Mouse (Mus musculus) spleen, embryonic (tissue): ENCODE results near the gene Ngrn.

Source experiments
- CTCF ChIA-PET: fragments of 350-600 bp; sonication (Branson Sonifier 250); formaldehyde crosslinking; loops from one replicate; lab custom pipeline; 2022; lab: Charles Lee

Gene Ngrn

GRCm38 (mm10) chr7:80260625-80261371, at the start of gene Ngrn:
TSS of gene Ngrn (plus strand) at chr7:80261215.
- CTCF ChIA-PET = interaction anchor here (0.6 to 0.9 kb wide), 3 partner anchors 32 to 126 kb away, joined by 3 to 6 read pairs (median 3); partner anchors contain the start of gene Sema4b

DNA sequence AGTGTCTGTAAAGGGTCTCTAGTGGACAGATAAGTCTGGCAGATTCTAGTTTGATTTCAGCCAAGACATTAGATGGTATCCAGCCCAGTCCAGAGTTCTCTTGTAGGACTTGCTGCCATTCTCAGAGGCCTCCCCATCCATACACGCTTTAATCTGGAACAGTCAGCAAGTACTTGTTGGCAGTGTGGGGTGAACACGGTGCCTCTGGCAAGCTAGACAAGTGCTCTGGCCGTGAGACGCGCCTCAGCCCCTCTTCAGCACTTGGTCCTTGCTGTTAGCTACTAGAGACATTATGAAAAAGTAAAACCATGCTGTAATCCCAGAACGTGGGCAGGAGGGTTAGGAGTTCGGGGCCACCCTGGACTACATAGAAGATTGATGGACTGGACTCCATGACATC, 47.4 kb upstream of the Ngrn start:
- CTCF ChIA-PET = interaction anchor here (0.7 kb wide), 1 partner anchor 20 kb away, joined by 4 read pairs; no protein-coding TSS in a partner anchor

GRCm38 (mm10) chr7:80214459-80214858, 46.6 kb upstream of the Ngrn start:
- CTCF ChIA-PET = interaction anchor here (0.6 to 1.5 kb wide), 7 partner anchors 13 to 106 kb away, joined by 3 to 9 read pairs (median 3); no protein-coding TSS in a partner anchor

DNA sequence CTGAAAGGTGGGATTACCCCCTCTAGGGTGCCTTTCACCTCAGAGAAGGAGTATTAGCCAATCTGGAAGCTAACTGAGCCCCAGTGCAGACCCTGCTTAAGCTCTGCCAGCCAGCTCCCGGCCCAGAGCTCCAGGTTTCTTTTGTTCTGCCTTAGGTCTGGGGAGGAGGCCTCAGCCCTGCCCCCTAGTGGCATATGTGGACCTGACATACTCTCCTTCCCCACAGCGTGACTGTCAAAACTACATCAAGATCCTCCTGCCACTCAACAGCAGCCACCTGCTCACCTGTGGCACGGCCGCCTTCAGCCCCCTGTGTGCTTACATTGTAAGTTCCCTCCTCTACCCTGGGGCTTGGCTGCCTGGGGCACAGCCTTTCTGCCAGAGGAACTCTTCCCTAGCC, 45.6 kb upstream of the Ngrn start:
- CTCF ChIA-PET = interaction anchor here (0.5 to 1.5 kb wide), 3 partner anchors 13 to 139 kb away, joined by 3 read pairs; no protein-coding TSS in a partner anchor

GRCm38 (mm10) chr7:80216566-80216965, 44.4 kb upstream of the Ngrn start:
- CTCF ChIA-PET = interaction anchor here (0.6 kb wide), 1 partner anchor 365 kb away, joined by 3 read pairs; no protein-coding TSS in a partner anchor

DNA sequence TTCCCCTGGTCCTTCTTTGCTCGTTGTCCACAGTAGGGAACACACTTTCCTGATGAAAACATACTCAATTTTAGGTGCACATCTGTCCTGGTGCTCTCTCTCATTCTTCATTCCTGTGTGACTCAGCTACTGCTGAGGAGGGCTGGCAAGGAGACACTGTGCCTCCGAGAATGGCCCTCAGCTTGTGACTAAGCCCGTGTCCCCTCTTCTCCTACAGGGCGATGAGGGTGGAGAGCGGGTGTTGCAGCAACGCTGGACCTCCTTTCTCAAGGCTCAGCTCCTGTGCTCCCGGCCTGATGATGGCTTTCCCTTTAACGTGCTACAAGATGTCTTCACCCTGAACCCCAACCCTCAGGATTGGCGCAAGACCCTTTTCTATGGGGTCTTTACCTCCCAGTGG, 42.3 kb upstream of the Ngrn start:
- CTCF ChIA-PET = interaction anchor here (0.6 kb wide), 1 partner anchor 63 kb away, joined by 23 read pairs; no protein-coding TSS in a partner anchor

DNA sequence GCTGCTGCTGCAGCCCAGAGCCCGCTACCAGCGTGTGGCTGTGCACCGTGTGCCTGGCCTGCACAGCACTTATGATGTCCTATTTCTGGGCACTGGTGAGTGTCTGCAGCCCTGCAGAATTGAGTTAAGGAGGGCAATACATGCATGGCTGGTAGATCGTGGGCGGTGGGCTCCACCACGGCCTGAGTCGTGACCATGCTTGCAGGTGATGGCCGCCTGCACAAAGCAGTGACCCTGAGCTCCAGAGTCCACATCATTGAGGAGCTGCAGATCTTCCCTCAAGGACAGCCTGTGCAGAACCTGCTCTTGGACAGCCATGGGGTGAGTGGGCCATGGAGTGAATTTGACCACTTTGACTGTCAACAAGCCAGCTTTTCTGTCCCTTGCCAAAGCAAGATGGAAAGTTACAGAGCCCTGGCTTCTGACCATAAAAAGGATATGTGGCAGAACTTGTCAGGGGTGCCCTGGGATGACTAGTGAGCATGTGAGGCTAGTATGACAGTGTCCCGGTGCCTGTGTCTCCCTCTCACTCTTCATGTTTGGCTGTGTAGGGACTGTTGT, 40.7 kb upstream of the Ngrn start:
- CTCF ChIA-PET = no interaction called here

- CTCF ChIA-PET = interaction anchor here (0.7 kb wide), 1 partner anchor 75 kb away, joined by 4 read pairs; no protein-coding TSS in a partner anchor
Observed at GRCm38 (mm10) chr7:80221179-80221750, 39.8 kb upstream of the Ngrn start.

DNA sequence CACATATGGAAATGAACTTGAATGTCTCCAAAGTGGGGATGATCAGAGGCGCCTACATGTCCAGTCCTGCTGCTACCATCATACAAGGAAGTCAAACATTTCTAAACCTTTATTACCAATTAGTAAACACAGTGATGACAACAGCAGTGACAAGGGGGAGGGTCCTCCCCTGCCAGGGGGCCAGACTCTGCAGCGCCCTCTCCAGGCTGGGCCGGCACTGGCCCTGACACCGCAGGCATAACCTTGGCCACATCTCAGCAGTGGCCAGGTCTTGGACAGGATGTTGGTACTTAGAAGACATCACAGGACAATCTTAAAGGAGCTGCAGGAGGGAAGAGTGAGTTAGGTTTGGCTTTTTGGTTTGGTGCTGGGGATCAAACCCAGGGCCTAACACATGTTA, 34.0 kb upstream of the Ngrn start:
- CTCF ChIA-PET = no interaction called here

DNA sequence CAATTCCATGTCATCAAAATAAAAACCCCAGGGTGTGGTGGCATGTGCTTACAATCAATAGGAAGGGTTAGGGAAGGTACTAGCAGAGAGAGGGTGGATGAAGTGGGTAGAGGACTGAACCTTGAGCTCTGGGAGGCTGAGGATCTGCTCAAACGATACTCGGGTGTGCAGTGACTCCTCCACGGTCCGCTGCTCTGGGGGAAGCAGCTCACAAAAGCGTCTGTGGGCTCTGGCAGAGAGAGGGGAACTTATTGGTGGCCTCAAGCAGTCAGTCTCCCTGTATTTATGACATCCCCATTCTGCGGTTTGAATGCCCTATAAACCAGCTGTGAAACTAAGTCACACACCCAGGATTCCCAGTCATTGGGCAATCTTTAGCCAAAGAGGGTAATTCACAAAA, 30.8 kb upstream of the Ngrn start:
- CTCF ChIA-PET = interaction anchor here (0.7 kb wide), 1 partner anchor 33 kb away, joined by 3 read pairs; no protein-coding TSS in a partner anchor

DNA sequence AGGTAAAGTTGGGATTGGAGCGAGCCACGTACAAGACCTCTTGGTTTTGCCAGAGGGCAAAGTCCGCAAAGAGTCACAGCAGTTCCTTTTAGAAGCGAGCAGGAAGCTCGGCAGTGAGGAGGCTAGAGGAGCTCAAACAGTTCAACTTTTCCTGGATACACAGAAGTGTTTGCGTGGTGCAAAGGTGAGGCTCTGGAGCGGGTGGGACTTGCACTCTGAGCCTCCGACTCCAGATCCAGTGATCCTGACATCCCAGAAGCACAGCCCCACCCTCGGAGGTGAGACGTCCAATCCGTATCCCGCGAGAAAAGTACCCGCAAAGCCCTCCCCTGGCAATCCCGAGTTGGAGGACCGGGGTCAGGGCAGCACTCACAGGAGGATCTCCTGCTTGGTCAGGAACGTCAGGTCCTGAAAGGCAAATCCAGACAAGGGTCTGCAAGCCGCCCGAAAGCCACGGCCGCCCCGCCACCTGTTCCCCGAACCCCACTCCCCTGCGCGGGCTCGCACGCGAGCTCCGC, 29.0 kb upstream of the Ngrn start:
- CTCF ChIA-PET = interaction anchor here (0.9 kb wide), 1 partner anchor 80 kb away, joined by 4 read pairs; no protein-coding TSS in a partner anchor

- CTCF ChIA-PET = interaction anchor here (0.7 to 1.0 kb wide), 4 partner anchors 32 to 138 kb away, joined by 3 to 9 read pairs (median 4); partner anchors contain the start of gene Man2a2
Observed at GRCm38 (mm10) chr7:80232489-80233029, 28.5 kb upstream of the Ngrn start, which contains the start of the genes Cib1 and Gdpgp1. TSS of gene Cib1 (minus strand) at chr7:80232813. TSS of gene Gdpgp1 (plus strand) at chr7:80232865.

DNA sequence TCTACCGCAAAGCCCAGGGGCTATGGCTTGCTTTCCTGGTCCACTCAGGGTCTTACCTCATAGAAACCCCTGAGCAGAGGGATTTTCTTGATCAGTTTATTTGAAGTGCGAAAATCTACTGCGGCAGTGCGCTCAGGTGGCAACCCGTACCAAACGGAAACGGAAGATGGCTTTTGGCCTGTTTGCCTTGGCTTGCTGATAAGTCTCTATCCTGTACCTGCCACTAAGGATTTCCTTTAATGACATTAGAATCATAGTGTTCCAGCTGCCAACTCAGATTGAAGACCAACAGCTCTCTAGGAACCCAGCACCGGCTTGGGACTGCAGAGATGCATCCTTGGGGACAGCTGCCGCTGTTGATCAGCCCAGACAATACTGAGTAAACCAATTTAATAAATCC, 27.2 kb upstream of the Ngrn start:
- CTCF ChIA-PET = interaction anchor here (0.6 to 1.0 kb wide), 2 partner anchors 32 to 52 kb away, joined by 3 read pairs; no protein-coding TSS in a partner anchor

GRCm38 (mm10) chr7:80238542-80238941, 22.5 kb upstream of the Ngrn start:
- CTCF ChIA-PET = no interaction called here

GRCm38 (mm10) chr7:80241661-80242060, 19.4 kb upstream of the Ngrn start:
- CTCF ChIA-PET = interaction anchor here (0.5 kb wide), 1 partner anchor 216 kb away, joined by 3 read pairs; no protein-coding TSS in a partner anchor

DNA sequence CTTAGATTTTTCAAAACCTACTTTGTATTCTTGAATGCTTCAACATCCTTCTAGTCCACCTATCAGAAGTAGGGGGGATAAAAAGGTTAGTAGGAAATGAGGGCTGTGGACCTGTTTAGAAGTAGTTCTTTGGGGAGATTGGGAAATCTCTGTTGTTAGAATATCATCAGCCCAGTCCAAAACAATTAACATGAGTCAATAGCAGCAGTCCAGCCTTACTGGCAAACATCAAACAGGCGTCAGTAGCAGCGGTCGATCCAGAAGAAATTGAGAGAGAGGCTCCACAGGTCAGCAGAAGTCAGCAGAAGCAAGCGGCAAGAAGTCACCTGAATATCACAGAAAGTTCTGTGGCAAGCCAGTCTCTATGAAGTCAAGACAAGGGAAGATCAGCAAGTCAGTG, 16.2 kb upstream of the Ngrn start:
- CTCF ChIA-PET = no interaction called here

- CTCF ChIA-PET = interaction anchor here (0.9 kb wide), 1 partner anchor 69 kb away, joined by 3 read pairs; no protein-coding TSS in a partner anchor
Observed at GRCm38 (mm10) chr7:80246148-80246721, 14.8 kb upstream of the Ngrn start, which contains the start of gene Ttll13. TSS of gene Ttll13 (plus strand) at chr7:80246376.

- CTCF ChIA-PET = interaction anchor here (0.5 to 0.9 kb wide), 2 partner anchors 16 to 69 kb away, joined by 3 to 8 read pairs; no protein-coding TSS in a partner anchor
Observed at GRCm38 (mm10) chr7:80246859-80247258, 14.2 kb upstream of the Ngrn start.

DNA sequence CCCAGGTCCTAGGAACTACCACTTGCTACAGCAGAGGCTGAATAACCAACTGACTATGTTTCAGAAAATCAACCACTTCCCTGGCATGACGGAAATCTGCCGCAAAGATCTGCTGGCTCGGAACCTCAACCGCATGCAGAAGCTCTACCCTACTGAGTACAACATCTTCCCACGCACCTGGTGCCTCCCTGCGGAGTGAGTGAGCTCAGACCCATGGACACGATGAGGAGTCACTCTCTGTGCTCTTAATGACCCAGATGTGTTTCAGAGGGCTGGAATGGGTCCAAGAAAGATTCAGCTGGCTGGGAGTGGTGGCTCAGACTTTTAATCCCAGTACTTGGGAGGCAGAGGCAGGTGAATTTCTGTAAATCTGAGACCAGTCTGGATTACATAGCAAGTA, 8.6 kb upstream of the Ngrn start:
- CTCF ChIA-PET = no interaction called here

GRCm38 (mm10) chr7:80252886-80253285, 8.1 kb upstream of the Ngrn start:
- CTCF ChIA-PET = no interaction called here
